Mouse (Mus musculus): ENCODE results near the gene Gm9639. TPM values are rescaled to one million over a fixed set of nuclear protein-coding genes. Genes with fewer than 3 reads are reported as not detected.
"Not testable (repeated sequence)": the region's sequence is repeated elsewhere in the genome, so short reads cannot be mapped to it uniquely, and the experiment has no call there.

Gene Gm9639
- polyA plus RNA-seq, 1 experiment = not detected

- Histone ChIP-seq H3K4me1 (ENCODE audit: control insufficient read depth, insufficient read depth, low read length) (no peaks in the 10 kb centered on the region), H3K4me3 (replicated peaks; ENCODE audit: extremely low read depth, low read depth, low read length) (no peak overlapping the region)
- no peak for TF ChIP-seq POLR2A (IDR thresholded peaks at IDR 0.05; ENCODE audit: borderline replicate concordance, extremely low read depth, low read depth, low read length)
- TF ChIP-seq CTCF (IDR thresholded peaks at IDR 0.05; ENCODE audit: insufficient read depth, low read length) = no peak
- no peak for DNase-seq
Observed at GRCm38 (mm10) chr10:77753448-77753847, 41.4 kb downstream of the Gm9639 start.

GRCm38 (mm10) chr10:77752312-77752711, 42.6 kb downstream of the Gm9639 start:
- not testable (repeated sequence) for H3K4me3 ChIP-seq (replicated peaks; ENCODE audit: extremely low read depth, low read depth, low read length); DNase-seq; H3K4me1 ChIP-seq (ENCODE audit: control insufficient read depth, insufficient read depth, low read length)
- 44% methylated on average over 3 of the region's 3 CpGs for WGBS

GRCm38 (mm10) chr10:77751254-77751653, 43.6 kb downstream of the Gm9639 start, which contains the start of gene Gm9736:
Gene Gm9736 (minus strand): TSS chr10:77751354.
- H3K4me1 ChIP-seq (ENCODE audit: control insufficient read depth, insufficient read depth, low read length); DNase-seq; H3K4me3 ChIP-seq (replicated peaks; ENCODE audit: extremely low read depth, low read depth, low read length): not testable (repeated sequence)
- 63% methylated on average over 1 of the region's 1 CpGs for WGBS

GRCm38 (mm10) chr10:77750686-77751085, 44.2 kb downstream of the Gm9639 start:
- WGBS = 80% methylated on average over 1 of the region's 1 CpGs
- not testable (repeated sequence) for H3K4me1 ChIP-seq (ENCODE audit: control insufficient read depth, insufficient read depth, low read length); DNase-seq; H3K4me3 ChIP-seq (replicated peaks; ENCODE audit: extremely low read depth, low read depth, low read length)

Other genes starting within 250 kb of the Gm9639 start
- 199 and 223 TPM in 2 replicates for gene Pttg1ip, start 213.4 kb downstream of the Gm9639 start, polyA plus RNA-seq (2012; rRNA removed)
- gene Sumo3, start 189.0 kb downstream of the Gm9639 start, polyA plus RNA-seq (2012; rRNA removed) = 201 and 261 TPM in 2 replicates
- gene Gm49325, start 188.9 kb downstream of the Gm9639 start, polyA plus RNA-seq (2012; rRNA removed) = not detected in 2 replicates
- gene Ube2g2, start 172.8 kb downstream of the Gm9639 start, polyA plus RNA-seq (2012; rRNA removed) = 41.6 and 54.2 TPM in 2 replicates
- 0.06 and 0.43 TPM in 2 replicates for gene Tspear, start 108.5 kb downstream of the Gm9639 start, polyA plus RNA-seq (2012; rRNA removed)
- gene Gm19402, start 104.3 kb downstream of the Gm9639 start, polyA plus RNA-seq (2012; rRNA removed) = not detected in 2 replicates
- gene Gm9508, start 97.8 kb downstream of the Gm9639 start, polyA plus RNA-seq (2012; rRNA removed) = not detected in 2 replicates
- gene Gm10272, start 88.5 kb downstream of the Gm9639 start, polyA plus RNA-seq (2012; rRNA removed) = not detected in 2 replicates
- gene Gm10024, start 83.6 kb downstream of the Gm9639 start, polyA plus RNA-seq (2012; rRNA removed) = not detected in 2 replicates
- gene Gm10142, start 79.3 kb downstream of the Gm9639 start, polyA plus RNA-seq (2012; rRNA removed) = 1.4 TPM in 1 of 2 replicates, not detected in the other
- gene Krtap12-1, start 74.5 kb downstream of the Gm9639 start, polyA plus RNA-seq (2012; rRNA removed) = 0.86 TPM in 1 of 2 replicates, not detected in the other
- gene Gm10100, start 68.6 kb downstream of the Gm9639 start, polyA plus RNA-seq (2012; rRNA removed) = not detected in 2 replicates
- gene Gm18596, start 52.4 kb downstream of the Gm9639 start, polyA plus RNA-seq (2012; rRNA removed) = not detected in 2 replicates
- gene Gm9736, start 43.7 kb downstream of the Gm9639 start, polyA plus RNA-seq (2012; rRNA removed) = not detected in 2 replicates
- not detected in 2 replicates for gene Gm3233, start 35.4 kb downstream of the Gm9639 start, polyA plus RNA-seq (2012; rRNA removed)
- not detected in 2 replicates for gene Gm3238, start 23.8 kb downstream of the Gm9639 start, polyA plus RNA-seq (2012; rRNA removed)
- gene Gm7138, start 18.1 kb downstream of the Gm9639 start, polyA plus RNA-seq (2012; rRNA removed) = not detected in 2 replicates
- not detected in 2 replicates for gene Gm3250, start 12.5 kb downstream of the Gm9639 start, polyA plus RNA-seq (2012; rRNA removed)
- gene Gm7137, start 6.9 kb downstream of the Gm9639 start, polyA plus RNA-seq (2012; rRNA removed) = not detected in 2 replicates
- not detected in 2 replicates for gene Gm19668, start 4.1 kb upstream of the Gm9639 start, polyA plus RNA-seq (2012; rRNA removed)
- not detected in 2 replicates for gene Gm9507, start 16.8 kb upstream of the Gm9639 start, polyA plus RNA-seq (2012; rRNA removed)
- not detected in 2 replicates for gene Gm2696, start 19.6 kb upstream of the Gm9639 start, polyA plus RNA-seq (2012; rRNA removed)
- not detected in 2 replicates for gene Krtap10-4, start 32.0 kb upstream of the Gm9639 start, polyA plus RNA-seq (2012; rRNA removed)
- gene Krtap10-10, start 40.9 kb upstream of the Gm9639 start, polyA plus RNA-seq (2012; rRNA removed) = not detected in 2 replicates
- not detected in 2 replicates for gene Gm36176, start 51.7 kb upstream of the Gm9639 start, polyA plus RNA-seq (2012; rRNA removed)
- not detected in 2 replicates for gene Gm10318, start 57.8 kb upstream of the Gm9639 start, polyA plus RNA-seq (2012; rRNA removed)
- not detected in 2 replicates for gene Gm3285, start 66.9 kb upstream of the Gm9639 start, polyA plus RNA-seq (2012; rRNA removed)
- gene Lrrc3, start 107.5 kb upstream of the Gm9639 start, polyA plus RNA-seq (2012; rRNA removed) = 0.77 and 0.93 TPM in 2 replicates
- 2.2 and 3.9 TPM in 2 replicates for gene Trpm2, start 175.5 kb upstream of the Gm9639 start, polyA plus RNA-seq (2012; rRNA removed)
- 46.6 and 46.9 TPM in 2 replicates for gene 1810043G02Rik, start 183.4 kb upstream of the Gm9639 start, polyA plus RNA-seq (2012; rRNA removed)
- 55.8 and 70.0 TPM in 2 replicates for gene Pfkl, start 215.0 kb upstream of the Gm9639 start, polyA plus RNA-seq (2012; rRNA removed)
- gene Dnmt3l, start 246.9 kb upstream of the Gm9639 start, polyA plus RNA-seq (2012; rRNA removed) = 0.52 and 0.64 TPM in 2 replicates
- 0.09 and 0.16 TPM in 2 replicates for gene Aire, start 248.5 kb upstream of the Gm9639 start, polyA plus RNA-seq (2012; rRNA removed)